Mouse (Mus musculus): ENCODE data around the gene Odf2. TPM values are rescaled to one million over a fixed set of nuclear protein-coding genes. Genes with fewer than 3 reads are reported as not detected.

The Odf2 gene
- total and polyA plus RNA-seq, 3 experiments: 49.3 to 82.8 TPM; not detected in 1

- no peak overlapping the region for H3K4me3 ChIP-seq (ENCODE audit: control insufficient read depth in 1 of 2, insufficient read depth in 1 of 2, low read depth in 2 of 2, low read length in 2 of 2)
- TF ChIP-seq CHD2 (IDR thresholded peaks at IDR 0.05; ENCODE audit: low read length): no peak
- TF ChIP-seq RCOR1 (IDR thresholded peaks at IDR 0.05; ENCODE audit: low read depth, low read length): no peak
- no peak for TF ChIP-seq GABPA (IDR thresholded peaks at IDR 0.05; ENCODE audit: low read depth, low read length)
- TF ChIP-seq ZMIZ1 (IDR thresholded peaks at IDR 0.05; ENCODE audit: low read depth, low read length): no peak
- no peak for TF ChIP-seq ZC3H11A (IDR thresholded peaks at IDR 0.05; ENCODE audit: low read depth, low read length)
- no peak for TF ChIP-seq TAL1 (IDR thresholded peaks at IDR 0.05; ENCODE audit: low read length)
- TF ChIP-seq UBTF (IDR thresholded peaks at IDR 0.05; ENCODE audit: borderline replicate concordance, insufficient read depth, low read depth, low read length): no peak
- no peak for TF ChIP-seq NELFE (IDR thresholded peaks at IDR 0.05; ENCODE audit: low read depth, low read length)
- TF ChIP-seq POLR2AphosphoS2 (IDR thresholded peaks at IDR 0.05; ENCODE audit: low read length): no peak
- TF ChIP-seq GATA1 (IDR thresholded peaks at IDR 0.05; ENCODE audit: low read depth, low read length): no peak
- no peak overlapping the region for H3K27ac ChIP-seq (ENCODE audit: control insufficient read depth, low read depth, low read length)
- H3K79me2 ChIP-seq (ENCODE audit: control insufficient read depth, insufficient read depth, low read length, poor library complexity): no peaks in the 10 kb centered on the region
- H3K9ac ChIP-seq (ENCODE audit: control insufficient read depth, low read depth, low read length, poor library complexity, severe bottlenecking): no peak overlapping the region
- H3K9me3 ChIP-seq (replicated peaks; ENCODE audit: insufficient read depth, low read length): no peaks in the 10 kb centered on the region
- no peaks in the 10 kb centered on the region for H3K27me3 ChIP-seq (ENCODE audit: control insufficient read depth in 1 of 2, insufficient read depth in 2 of 2, low read length in 2 of 2)
- H3K4me1 ChIP-seq (ENCODE audit: control insufficient read depth in 1 of 2, insufficient read depth in 2 of 2, low read length in 2 of 2): no peaks in the 10 kb centered on the region
- H3K36me3 ChIP-seq (ENCODE audit: control insufficient read depth in 1 of 2, insufficient read depth in 2 of 2, low read length in 2 of 2): peaks cover 0 to 2% of the 10 kb centered on the region in 2 experiments; a peak in 2 of 4 replicates
- no peak for DNase-seq (ENCODE audit: low read depth, low spot score)
Measured at GRCm38 (mm10) chr2:29839460-29839859, 49.6 kb upstream of the Odf2 start.

- DNase-seq (ENCODE audit: low read depth, low spot score): no peak
- Histone ChIP-seq H3K4me1 (ENCODE audit: control insufficient read depth in 1 of 2, insufficient read depth in 2 of 2, low read length in 2 of 2) (no peaks in the 10 kb centered on the region), H3K36me3 (ENCODE audit: control insufficient read depth in 1 of 2, insufficient read depth in 2 of 2, low read length in 2 of 2) (no peaks in the 10 kb centered on the region; a peak in 2 of 4 replicates), H3K4me3 (ENCODE audit: control insufficient read depth in 1 of 2, insufficient read depth in 1 of 2, low read depth in 2 of 2, low read length in 2 of 2) (no peak overlapping the region), H3K27ac (ENCODE audit: control insufficient read depth, low read depth, low read length) (no peak overlapping the region), H3K79me2 (ENCODE audit: control insufficient read depth, insufficient read depth, low read length, poor library complexity) (no peaks in the 10 kb centered on the region), H3K27me3 (ENCODE audit: control insufficient read depth in 1 of 2, insufficient read depth in 2 of 2, low read length in 2 of 2) (no peaks in the 10 kb centered on the region), H3K9ac (ENCODE audit: control insufficient read depth, low read depth, low read length, poor library complexity, severe bottlenecking) (no peak overlapping the region), H3K9me3 (replicated peaks; ENCODE audit: insufficient read depth, low read length) (no peaks in the 10 kb centered on the region)
- TF ChIP-seq GABPA (IDR thresholded peaks at IDR 0.05; ENCODE audit: low read depth, low read length) (no peak), USF2 (IDR thresholded peaks at IDR 0.05; ENCODE audit: borderline replicate concordance in 1 of 2, insufficient read depth in 1 of 2, low read depth in 1 of 2, low read length in 2 of 2) (no peak), MAX (IDR thresholded peaks at IDR 0.05; ENCODE audit: low read length) (no peak), KAT2A (conservative IDR thresholded peaks at IDR 0.05; ENCODE audit: low read depth, low read length) (no peak), POLR2A (IDR thresholded peaks at IDR 0.05; ENCODE audit: control insufficient read depth in 1 of 2, insufficient read depth in 1 of 2, low read depth in 1 of 2, low read length in 2 of 2, poor library complexity in 1 of 2) (no peak), MAFK (IDR thresholded peaks at IDR 0.05; ENCODE audit: borderline replicate concordance, low read depth, low read length) (no peak), ETS1 (IDR thresholded peaks at IDR 0.05; ENCODE audit: low read depth, low read length) (no peak), EP300 (IDR thresholded peaks at IDR 0.05; ENCODE audit: low read depth in 1 of 2, low read length in 2 of 2) (no peak), ZNF384 (IDR thresholded peaks at IDR 0.05; ENCODE audit: low read depth, low read length) (no peak)
Measured at GRCm38 (mm10) chr2:29843231-29844105, 45.6 kb upstream of the Odf2 start.
